Mouse (Mus musculus): ENCODE data around the gene Sp100.

DNA sequence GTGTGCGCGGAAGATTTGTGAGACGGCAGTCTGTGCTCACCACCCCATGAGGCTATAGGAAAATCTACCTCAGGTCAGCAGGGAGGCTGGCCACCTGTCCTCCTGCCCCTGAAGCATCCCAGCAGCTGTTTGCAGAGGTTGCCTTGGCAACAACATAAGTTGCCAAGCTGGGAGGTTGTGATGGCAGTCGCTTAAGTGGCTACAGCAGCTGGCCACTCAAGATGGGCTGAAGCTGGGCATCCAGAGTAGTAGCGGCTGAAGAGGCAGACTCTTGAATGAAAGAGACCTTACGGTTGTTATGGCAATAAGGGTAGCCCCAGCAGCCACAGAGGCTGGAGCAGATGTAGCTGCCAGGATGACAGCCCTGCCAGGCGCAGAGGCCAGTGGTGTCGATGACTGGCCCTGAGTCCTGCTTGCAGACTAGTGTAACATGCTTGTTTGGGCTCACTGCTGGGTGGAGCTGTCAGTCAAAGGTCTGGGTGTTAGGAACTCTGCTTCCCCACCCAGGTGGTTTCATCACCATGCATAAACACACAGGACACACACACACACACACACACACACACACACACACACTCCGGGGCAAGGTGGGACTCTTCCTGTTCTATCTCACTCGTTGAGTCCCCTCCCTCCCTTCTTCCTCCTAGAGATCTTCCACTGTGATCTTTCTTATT, 70.6 kb downstream of the Sp100 start:
- TF ChIP-seq CTCF (IDR thresholded peaks at IDR 0.05; ENCODE audit: borderline replicate concordance, insufficient read depth, low read length) (no peak), POLR2A (IDR thresholded peaks at IDR 0.05; ENCODE audit: low read depth, low read length) (no peak)

Data from embryonic fibroblast, embryonic 13.5 days (primary cell).